Mouse (Mus musculus): ENCODE measurements around the gene Tprn. TPM values are rescaled to one million over a fixed set of nuclear protein-coding genes. Genes with fewer than 3 reads are reported as not detected.
A peak's percentile ranks its signal among the peaks of the same experiment; 100 is the strongest.

Tprn gene
- polyA plus RNA-seq, 1 experiment = 85.4 TPM

- Histone ChIP-seq H3K27ac (ENCODE audit: insufficient read depth, low read depth, low read length) (peak within 1 kb of the TSS; percentile 32; the same call in 1 of the 2 replicates), H3K4me3 (ENCODE audit: insufficient read depth, low read depth, low read length) (peak within 1 kb of the TSS; percentile 59)
- TF ChIP-seq CTCF (conservative IDR thresholded peaks at IDR 0.05; ENCODE audit: insufficient read depth, insufficient read length, low read depth, low read length) (no peak), POLR2A (IDR thresholded peaks at IDR 0.05; ENCODE audit: low read depth, low read length) (no peak)
Observed at GRCm38 (mm10) chr2:25242101-25242506, 20.3 kb upstream of the Tprn start, which contains the start of the genes Rnf208 and Cysrt1. TSS of gene Rnf208 (plus strand) at chr2:25242255. TSS of gene Cysrt1 (minus strand) at chr2:25242452.

GRCm38 (mm10) chr2:25243342-25243741 lies 19.1 kb upstream of the Tprn start:
- Histone ChIP-seq H3K36me3 (ENCODE audit: control insufficient read depth, insufficient read depth, low read length) (no peaks in the 10 kb centered on the region), H3K27me3 (replicated peaks; ENCODE audit: control insufficient read depth, insufficient read depth, low read length) (no peaks in the 10 kb centered on the region), H3K27ac (ENCODE audit: insufficient read depth, low read depth, low read length) (no peak overlapping the region), H3K4me1 (ENCODE audit: control insufficient read depth, insufficient read depth, low read length) (peaks cover 10% of the 10 kb centered on the region; the same call in 1 of the 2 replicates), H3K4me3 (ENCODE audit: insufficient read depth, low read depth, low read length) (no peak overlapping the region)
- DNase-seq = no peak
- TF ChIP-seq CTCF (conservative IDR thresholded peaks at IDR 0.05; ENCODE audit: insufficient read depth, insufficient read length, low read depth, low read length) = no peak
- no peak for TF ChIP-seq POLR2A (IDR thresholded peaks at IDR 0.05; ENCODE audit: low read depth, low read length)
- WGBS = 82% methylated on average over 8 of the region's 8 CpGs

More at GRCm38 (mm10) chr2:25242101-25242506, 20.3 kb upstream of the Tprn start, which contains the start of the genes Rnf208 and Cysrt1:
- H3K36me3 ChIP-seq (ENCODE audit: control insufficient read depth, insufficient read depth, low read length) = no peaks in the 10 kb centered on the region
- H3K27me3 ChIP-seq (replicated peaks; ENCODE audit: control insufficient read depth, insufficient read depth, low read length) = no peaks in the 10 kb centered on the region
- under 1% methylated on average over 41 of the region's 59 CpGs for WGBS
- no peak for DNase-seq
- peaks cover 14% of the 10 kb centered on the region; the same call in 1 of the 2 replicates for H3K4me1 ChIP-seq (ENCODE audit: control insufficient read depth, insufficient read depth, low read length)

- H3K4me3 ChIP-seq (ENCODE audit: insufficient read depth, low read depth, low read length) = no peak overlapping the region
- H3K4me1 ChIP-seq (ENCODE audit: control insufficient read depth, insufficient read depth, low read length) = peaks cover 10% of the 10 kb centered on the region; the same call in 1 of the 2 replicates
- H3K36me3 ChIP-seq (ENCODE audit: control insufficient read depth, insufficient read depth, low read length) = no peaks in the 10 kb centered on the region
- TF ChIP-seq POLR2A (IDR thresholded peaks at IDR 0.05; ENCODE audit: low read depth, low read length) (no peak), CTCF (conservative IDR thresholded peaks at IDR 0.05; ENCODE audit: insufficient read depth, insufficient read length, low read depth, low read length) (no peak)
- H3K27ac ChIP-seq (ENCODE audit: insufficient read depth, low read depth, low read length) = no peak overlapping the region
- no peaks in the 10 kb centered on the region for H3K27me3 ChIP-seq (replicated peaks; ENCODE audit: control insufficient read depth, insufficient read depth, low read length)
- peak; percentile 59 for DNase-seq
- WGBS = 86% methylated on average over 4 of the region's 4 CpGs
Observed at GRCm38 (mm10) chr2:25244144-25244543, 18.3 kb upstream of the Tprn start.

GRCm38 (mm10) chr2:25246183-25247072 lies 16.0 kb upstream of the Tprn start, which contains the start of gene AL732309.1:
TSS of gene AL732309.1 (minus strand) at chr2:25246863.
- Histone ChIP-seq H3K4me1 (ENCODE audit: control insufficient read depth, insufficient read depth, low read length) (peaks cover under 1% of the 10 kb centered on the region; the same call in 1 of the 2 replicates), H3K27me3 (replicated peaks; ENCODE audit: control insufficient read depth, insufficient read depth, low read length) (no peaks in the 10 kb centered on the region), H3K27ac (ENCODE audit: insufficient read depth, low read depth, low read length) (peak within 1 kb of the TSS; percentile 6; the same call in 1 of the 2 replicates), H3K4me3 (ENCODE audit: insufficient read depth, low read depth, low read length) (no peak within 1 kb of the TSS), H3K36me3 (ENCODE audit: control insufficient read depth, insufficient read depth, low read length) (no peaks in the 10 kb centered on the region)
- TF ChIP-seq CTCF (conservative IDR thresholded peaks at IDR 0.05; ENCODE audit: insufficient read depth, insufficient read length, low read depth, low read length) = no peak
- DNase-seq = peak; percentile 69
- WGBS = 75% methylated on average over 10 of the region's 10 CpGs

- TF ChIP-seq POLR2A (IDR thresholded peaks at IDR 0.05; ENCODE audit: low read depth, low read length) (no peak), CTCF (conservative IDR thresholded peaks at IDR 0.05; ENCODE audit: insufficient read depth, insufficient read length, low read depth, low read length) (peak; percentile 65)
- H3K4me1 ChIP-seq (ENCODE audit: control insufficient read depth, insufficient read depth, low read length) = peaks cover 9% of the 10 kb centered on the region; the same call in 1 of the 2 replicates
- WGBS = 92% methylated on average over 1 of the region's 1 CpGs
- no peak overlapping the region for H3K27ac ChIP-seq (ENCODE audit: insufficient read depth, low read depth, low read length)
- peak; percentile 59 for DNase-seq
- H3K36me3 ChIP-seq (ENCODE audit: control insufficient read depth, insufficient read depth, low read length) = no peaks in the 10 kb centered on the region
- no peak overlapping the region for H3K4me3 ChIP-seq (ENCODE audit: insufficient read depth, low read depth, low read length)
- H3K27me3 ChIP-seq (replicated peaks; ENCODE audit: control insufficient read depth, insufficient read depth, low read length) = no peaks in the 10 kb centered on the region
Observed at GRCm38 (mm10) chr2:25252331-25252730, 10.1 kb upstream of the Tprn start.

GRCm38 (mm10) chr2:25255284-25255779 lies 7.1 kb upstream of the Tprn start, which contains the start of gene Tmem203:
TSS of gene Tmem203 (plus strand) at chr2:25255439.
- peaks cover 9% of the 10 kb centered on the region; the same call in 1 of the 2 replicates for H3K4me1 ChIP-seq (ENCODE audit: control insufficient read depth, insufficient read depth, low read length)
- DNase-seq = peak; percentile 93

More at GRCm38 (mm10) chr2:25255284-25255779, 7.1 kb upstream of the Tprn start, which contains the start of gene Tmem203:
- peak within 1 kb of the TSS; percentile 89 for H3K4me3 ChIP-seq (ENCODE audit: insufficient read depth, low read depth, low read length)
- H3K27me3 ChIP-seq (replicated peaks; ENCODE audit: control insufficient read depth, insufficient read depth, low read length) = no peaks in the 10 kb centered on the region
- TF ChIP-seq POLR2A (IDR thresholded peaks at IDR 0.05; ENCODE audit: low read depth, low read length) (peak; percentile 76), CTCF (conservative IDR thresholded peaks at IDR 0.05; ENCODE audit: insufficient read depth, insufficient read length, low read depth, low read length) (no peak)
- under 1% methylated on average over 39 of the region's 39 CpGs for WGBS
- peak within 1 kb of the TSS; percentile 37 for H3K27ac ChIP-seq (ENCODE audit: insufficient read depth, low read depth, low read length)
- no peaks in the 10 kb centered on the region for H3K36me3 ChIP-seq (ENCODE audit: control insufficient read depth, insufficient read depth, low read length)
